Mouse (Mus musculus): ENCODE data around the gene 1700011M02Rik. TPM values are rescaled to one million over a fixed set of nuclear protein-coding genes. Genes with fewer than 3 reads are reported as not detected.

1700011M02Rik gene
- not detected for total RNA-seq (2023)

GRCm38 (mm10) chrX:102908587-102908986 lies at the start of gene 1700011M02Rik, which contains the start of gene Dmrtc1a:
1700011M02Rik (plus strand) TSS chrX:102908905.
Dmrtc1a (minus strand) TSS chrX:102908687.

GRCm38 (mm10) chrX:102867871-102868270 lies 40.8 kb upstream of the 1700011M02Rik start, which contains the start of gene 1700031F05Rik:
1700031F05Rik (minus strand) TSS chrX:102867971.

GRCm38 (mm10) chrX:102928072-102928471 lies 19.4 kb downstream of the 1700011M02Rik start, which contains the start of gene 1700018G05Rik:
1700018G05Rik (plus strand) TSS chrX:102928372.

Other genes with a start within 250 kb of the 1700011M02Rik start
- not detected for gene Gm3880, start 221.9 kb upstream of the 1700011M02Rik start, total RNA-seq (2023)
- not detected for gene Gm9112, start 201.3 kb upstream of the 1700011M02Rik start, total RNA-seq (2023)
- not detected for gene Dmrtc1b, start 201.0 kb upstream of the 1700011M02Rik start, total RNA-seq (2023)
- gene Dmrtc1c1, start 105.9 kb upstream of the 1700011M02Rik start, total RNA-seq (2023): not detected
- gene Dmrtc1c2, start 54.3 kb upstream of the 1700011M02Rik start, total RNA-seq (2023): not detected
- not detected for gene 1700031F05Rik, start 40.9 kb upstream of the 1700011M02Rik start, total RNA-seq (2023)
- not detected for gene Dmrtc1a, start 218 bp upstream of the 1700011M02Rik start, total RNA-seq (2023)
- not detected for gene 1700018G05Rik, start 19.5 kb downstream of the 1700011M02Rik start, total RNA-seq (2023)

All from T-cell, adult 66 days (primary cell).